Mouse (Mus musculus) lung, postnatal 10 days (tissue): ENCODE data around the gene Prss46.

Experiments
- DNase-seq: peaks from one replicate; pipeline ENCODE4 v3.0.0; 2021

Gene Prss46

DNA sequence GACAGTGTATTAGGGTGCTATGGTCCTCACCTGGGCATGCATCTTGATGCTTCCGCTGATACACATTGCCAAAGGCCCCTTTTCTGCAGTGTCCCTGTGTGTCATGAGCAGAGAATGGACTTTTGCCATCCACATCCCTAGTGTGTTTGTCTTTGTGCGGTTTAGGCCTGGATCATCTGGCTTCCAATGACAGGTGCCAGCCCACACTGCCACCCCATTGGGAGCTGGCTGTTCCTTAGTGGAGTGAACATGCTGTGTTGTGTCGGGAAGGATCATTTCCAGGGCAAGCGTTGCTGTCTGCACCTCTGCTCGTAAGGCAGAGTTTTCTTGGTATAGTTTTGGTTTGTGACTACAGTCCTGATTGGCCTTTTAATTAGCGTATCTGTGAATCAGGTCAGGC lies 56.9 kb downstream of the Prss46 start:
- no peak for DNase-seq

DNA sequence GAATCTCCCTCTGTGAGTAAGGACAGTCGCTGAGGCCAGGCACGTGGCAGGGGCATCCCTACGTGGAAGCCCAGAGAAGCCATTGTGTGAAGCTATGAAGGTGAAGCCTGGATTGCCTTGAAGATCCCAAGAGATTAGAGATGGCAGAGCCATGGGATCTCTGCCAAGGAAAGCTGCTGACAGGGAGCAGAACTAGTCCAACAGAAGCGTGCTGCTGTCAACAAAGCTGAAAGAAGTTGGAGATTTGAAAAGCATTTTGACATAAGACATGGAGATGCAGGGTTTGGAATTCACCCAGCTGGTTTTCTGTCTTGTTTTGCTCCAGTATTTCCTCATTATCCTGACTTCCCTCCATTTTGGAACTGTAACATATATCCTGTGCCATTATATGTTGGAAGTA lies 58.0 kb downstream of the Prss46 start:
- no peak for DNase-seq
